Mouse (Mus musculus): ENCODE data around the gene Mmaa. TPM values are rescaled to one million over a fixed set of nuclear protein-coding genes. Genes with fewer than 3 reads are reported as not detected.

Mmaa gene
- total RNA-seq, 2 experiments from 2014 or later = 13.5 to 15.4 TPM

- DNase-seq (ENCODE audit: low spot score in 2 of 2) = no peak
Measured at GRCm38 (mm10) chr8:79225586-79225985, 69.2 kb downstream of the Mmaa start.

GRCm38 (mm10) chr8:79224363-79224762 lies 70.4 kb downstream of the Mmaa start:
- no peak for DNase-seq (ENCODE audit: low spot score in 2 of 2)

- no peak for DNase-seq (ENCODE audit: low spot score in 2 of 2)
Measured at GRCm38 (mm10) chr8:79222752-79223141, 72.0 kb downstream of the Mmaa start.

- no peak for DNase-seq (ENCODE audit: low spot score in 2 of 2)
Measured at GRCm38 (mm10) chr8:79222106-79222751, 72.5 kb downstream of the Mmaa start.

Other genes starting within 250 kb of the Mmaa start
- not detected for gene 1700011L22Rik, start 46.4 kb downstream of the Mmaa start, total RNA-seq (2021)
- gene Smad1, start 104.6 kb upstream of the Mmaa start, total RNA-seq (2021) = 10 to 100 TPM; 53.4 to 56.1 TPM

Measured in gastrocnemius, postnatal 4 days (tissue).